Mouse (Mus musculus): ENCODE measurements around the gene Myt1l. TPM values are rescaled to one million over a fixed set of nuclear protein-coding genes. Genes with fewer than 3 reads are reported as not detected.
A peak's percentile ranks its signal among the peaks of the same experiment; 100 is the strongest.

The Myt1l gene
- polyA plus RNA-seq, 1 experiment from 2014 or later: 96.6 TPM

DNA sequence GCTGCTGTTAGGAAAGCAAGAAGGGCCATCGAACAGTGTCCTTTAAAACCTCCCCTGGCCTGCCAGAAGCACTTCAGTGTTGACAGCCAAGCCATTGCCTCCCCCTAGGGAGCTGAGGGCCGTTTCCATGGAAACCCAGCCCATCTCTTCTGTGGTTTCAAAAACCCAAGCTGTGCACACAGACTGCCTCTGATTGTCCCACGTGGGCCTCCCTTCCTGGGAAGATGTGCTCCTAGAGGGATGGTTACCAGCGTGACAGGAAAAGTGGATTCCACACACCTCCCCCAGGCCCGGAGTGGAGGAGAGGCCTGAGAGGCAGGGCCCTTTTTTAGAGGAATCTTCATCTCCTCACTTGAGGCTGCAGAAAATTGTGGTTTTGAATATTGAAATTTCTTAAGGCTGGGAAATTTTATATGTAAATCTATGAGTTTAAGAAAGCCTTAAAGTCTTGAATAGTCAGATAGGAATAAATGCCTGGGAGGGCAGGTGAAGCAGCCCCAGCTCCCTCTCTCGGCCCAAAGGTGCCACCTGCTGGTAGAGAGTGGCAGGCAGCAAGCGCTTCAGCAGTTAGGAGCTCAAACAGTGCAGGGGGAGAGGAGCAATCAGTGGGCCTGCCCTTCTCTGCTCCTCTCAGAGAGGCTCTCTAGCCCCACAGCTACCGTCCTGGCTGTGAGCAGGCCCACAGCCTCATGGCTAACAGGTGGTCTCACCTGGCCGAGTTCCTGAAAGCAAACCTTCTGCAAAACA, 354.9 kb downstream of the Myt1l start:
- no peak overlapping the region for H3K4me3 ChIP-seq (ENCODE audit: low read depth, low read length)
- H3K9ac ChIP-seq (ENCODE audit: low read length): peak overlapping the region; percentile 22; the same call in 1 of the 2 replicates
- DNase-seq (ENCODE audit: low spot score) (peak; percentile 96), ATAC-seq (peak; percentile 92)
- peak overlapping the region; percentile 85 for H3K27ac ChIP-seq (ENCODE audit: low read depth, low read length)
- H3K4me2 ChIP-seq (ENCODE audit: low read length): peak overlapping the region; percentile 25; the same call in 1 of the 2 replicates
- H3K27me3 ChIP-seq (replicated peaks; ENCODE audit: control insufficient read depth, insufficient read depth, low read length): no peaks in the 10 kb centered on the region
- no peaks in the 10 kb centered on the region for H3K9me3 ChIP-seq (replicated peaks; ENCODE audit: control insufficient read depth, low read length)
- peaks cover 36% of the 10 kb centered on the region for H3K4me1 ChIP-seq (ENCODE audit: control insufficient read depth, insufficient read depth, low read length)
- WGBS: 6% methylated on average over 9 of the region's 9 CpGs
- peaks cover 18% of the 10 kb centered on the region for H3K36me3 ChIP-seq (ENCODE audit: control insufficient read depth, insufficient read depth, low read length)

DNA sequence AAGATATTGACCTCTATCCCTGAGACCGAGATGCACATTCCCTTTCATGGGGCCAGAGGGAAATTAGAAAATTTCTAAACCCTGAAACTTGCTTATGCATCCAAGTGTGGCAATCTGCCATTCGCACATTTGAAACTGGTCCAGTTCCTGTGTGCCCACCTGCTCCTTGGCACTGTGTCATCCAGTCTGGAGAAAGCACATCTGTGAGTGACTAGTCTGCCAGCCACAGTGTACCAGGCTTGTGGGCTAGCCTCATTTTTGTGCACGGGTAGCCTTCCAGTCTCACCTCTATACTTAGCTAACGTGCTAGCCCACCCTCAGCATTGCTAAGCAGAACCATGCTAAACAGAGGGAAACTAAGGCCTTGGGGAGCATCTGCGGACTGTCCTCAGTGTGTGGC, 356.2 kb downstream of the Myt1l start:
- peak; percentile 52 for ATAC-seq
- DNase-seq (ENCODE audit: low spot score): peak; percentile 79
- WGBS: 63% methylated on average over 5 of the region's 5 CpGs

DNA sequence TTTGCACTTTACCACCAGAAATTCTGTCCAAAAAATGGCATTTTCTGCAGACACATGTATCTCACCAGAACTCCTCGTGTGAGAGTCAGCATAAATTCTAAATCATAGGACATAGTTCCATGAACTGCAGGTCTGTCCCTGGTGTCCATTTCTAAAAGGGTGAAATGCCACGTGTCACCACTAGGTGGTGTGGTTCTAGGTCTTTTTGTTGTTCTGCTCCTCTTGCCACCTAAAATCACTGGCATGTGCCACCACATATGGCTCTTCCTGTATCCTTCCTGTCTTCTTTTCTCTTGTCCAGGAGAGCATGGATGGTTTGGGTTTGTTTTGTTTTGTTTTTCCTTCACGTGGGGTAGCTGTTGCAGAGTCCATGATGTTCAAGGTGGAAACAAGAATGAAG, 366.5 kb downstream of the Myt1l start:
- DNase-seq (ENCODE audit: low spot score) (peak; percentile 50), ATAC-seq (no peak)
- Histone ChIP-seq H3K9me3 (replicated peaks; ENCODE audit: control insufficient read depth, low read length) (no peaks in the 10 kb centered on the region), H3K4me1 (ENCODE audit: control insufficient read depth, insufficient read depth, low read length) (no peaks in the 10 kb centered on the region), H3K9ac (ENCODE audit: low read length) (no peak overlapping the region), H3K36me3 (ENCODE audit: control insufficient read depth, insufficient read depth, low read length) (peaks cover 41% of the 10 kb centered on the region), H3K27me3 (replicated peaks; ENCODE audit: control insufficient read depth, insufficient read depth, low read length) (no peaks in the 10 kb centered on the region), H3K27ac (ENCODE audit: low read depth, low read length) (no peak overlapping the region), H3K4me2 (ENCODE audit: low read length) (no peak overlapping the region), H3K4me3 (ENCODE audit: low read depth, low read length) (no peak overlapping the region)
- WGBS: 27% methylated on average over 3 of the region's 3 CpGs

More for the DNA sequence above, 356.2 kb downstream of the Myt1l start:
- peaks cover 36% of the 10 kb centered on the region for H3K4me1 ChIP-seq (ENCODE audit: control insufficient read depth, insufficient read depth, low read length)
- peak overlapping the region; percentile 85 for H3K27ac ChIP-seq (ENCODE audit: low read depth, low read length)
- peaks cover 11% of the 10 kb centered on the region for H3K36me3 ChIP-seq (ENCODE audit: control insufficient read depth, insufficient read depth, low read length)
- no peak overlapping the region for H3K9ac ChIP-seq (ENCODE audit: low read length)
- H3K4me2 ChIP-seq (ENCODE audit: low read length): no peak overlapping the region
- no peaks in the 10 kb centered on the region for H3K9me3 ChIP-seq (replicated peaks; ENCODE audit: control insufficient read depth, low read length)
- no peak overlapping the region for H3K4me3 ChIP-seq (ENCODE audit: low read depth, low read length)
- no peaks in the 10 kb centered on the region for H3K27me3 ChIP-seq (replicated peaks; ENCODE audit: control insufficient read depth, insufficient read depth, low read length)

DNA sequence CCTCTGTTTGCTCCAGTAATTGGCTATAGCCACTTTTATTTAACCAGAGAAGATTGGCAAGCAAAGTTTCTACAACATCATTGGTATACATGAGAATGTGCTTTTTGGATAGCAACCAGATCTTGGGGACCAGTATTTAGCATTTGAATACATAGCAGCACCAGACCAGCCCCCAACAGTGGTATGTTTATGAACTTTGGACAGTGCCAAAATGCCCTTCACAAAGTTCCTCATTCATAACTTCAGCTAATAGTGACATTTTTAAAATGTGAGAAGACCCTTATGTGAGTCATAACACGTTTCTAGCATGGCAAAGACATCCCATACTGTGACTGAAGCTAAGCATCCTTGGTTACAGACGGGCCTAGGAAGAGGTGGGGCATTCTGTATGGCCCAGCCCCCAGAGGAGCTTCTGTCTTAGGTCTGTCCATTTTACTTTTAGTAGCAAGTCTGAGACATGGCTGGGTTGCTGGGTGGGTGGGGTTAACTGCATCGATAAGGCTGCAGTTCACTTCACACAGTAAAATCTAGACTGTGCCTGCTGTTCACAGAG, 369.4 kb downstream of the Myt1l start:
- no peaks in the 10 kb centered on the region for H3K4me1 ChIP-seq (ENCODE audit: control insufficient read depth, insufficient read depth, low read length)

DNA sequence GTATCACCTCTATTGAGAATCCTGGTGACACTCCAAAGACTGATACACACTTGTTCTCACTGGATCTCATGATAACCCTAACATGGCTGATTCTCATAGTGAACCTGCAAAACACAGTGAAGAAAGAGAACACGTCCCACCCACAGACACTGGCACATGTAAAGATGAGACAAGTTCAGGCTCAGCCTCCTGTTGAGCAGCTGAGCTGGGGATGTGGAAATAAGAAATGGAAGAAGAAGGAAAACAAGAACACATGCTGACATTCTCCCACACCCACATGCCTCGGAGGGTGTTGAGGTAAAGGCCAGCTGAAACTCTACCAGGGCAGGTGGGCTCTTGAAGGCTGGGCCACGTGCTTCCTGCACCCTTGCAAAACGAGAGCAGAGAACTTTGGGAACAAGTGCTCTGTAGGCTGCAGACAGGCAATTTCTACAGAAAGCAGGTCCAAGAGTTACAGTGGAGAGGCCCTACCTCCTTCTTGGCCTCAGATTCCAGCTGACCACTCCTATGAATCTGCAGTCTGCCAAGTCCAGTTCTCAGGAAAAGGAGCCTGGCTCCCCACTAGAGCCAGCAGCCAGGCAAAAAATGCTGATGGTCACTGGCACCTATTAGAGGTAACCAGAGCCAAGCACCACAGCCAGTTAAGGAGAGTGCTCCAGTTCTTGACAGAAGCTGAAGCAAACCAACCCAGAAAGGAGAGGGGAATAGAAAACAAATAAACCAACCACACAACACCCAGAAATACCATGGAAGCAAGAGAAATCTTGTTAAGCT, 376.1 kb downstream of the Myt1l start:
- H3K4me3 ChIP-seq (ENCODE audit: low read depth, low read length): no peak overlapping the region
- H3K9ac ChIP-seq (ENCODE audit: low read length): no peak overlapping the region
- no peak overlapping the region for H3K27ac ChIP-seq (ENCODE audit: low read depth, low read length)
- DNase-seq (ENCODE audit: low spot score) (no peak), ATAC-seq (no peak)
- no peaks in the 10 kb centered on the region for H3K9me3 ChIP-seq (replicated peaks; ENCODE audit: control insufficient read depth, low read length)
- peaks cover 3% of the 10 kb centered on the region; the same call in 1 of the 2 replicates for H3K36me3 ChIP-seq (ENCODE audit: control insufficient read depth, insufficient read depth, low read length)
- H3K27me3 ChIP-seq (replicated peaks; ENCODE audit: control insufficient read depth, insufficient read depth, low read length): no peaks in the 10 kb centered on the region
- no peaks in the 10 kb centered on the region for H3K4me1 ChIP-seq (ENCODE audit: control insufficient read depth, insufficient read depth, low read length)
- H3K4me2 ChIP-seq (ENCODE audit: low read length): no peak overlapping the region
- 82% methylated on average over 4 of the region's 4 CpGs for WGBS

More for the DNA sequence above, 369.4 kb downstream of the Myt1l start:
- Histone ChIP-seq H3K9me3 (replicated peaks; ENCODE audit: control insufficient read depth, low read length) (no peaks in the 10 kb centered on the region), H3K4me3 (ENCODE audit: low read depth, low read length) (no peak overlapping the region), H3K27me3 (replicated peaks; ENCODE audit: control insufficient read depth, insufficient read depth, low read length) (no peaks in the 10 kb centered on the region), H3K4me2 (ENCODE audit: low read length) (no peak overlapping the region), H3K36me3 (ENCODE audit: control insufficient read depth, insufficient read depth, low read length) (peaks cover 34% of the 10 kb centered on the region), H3K27ac (ENCODE audit: low read depth, low read length) (no peak overlapping the region), H3K9ac (ENCODE audit: low read length) (no peak overlapping the region)
- no peak for DNase-seq (ENCODE audit: low spot score)
- WGBS: 76% methylated on average over 3 of the region's 3 CpGs
- ATAC-seq: no peak

DNA sequence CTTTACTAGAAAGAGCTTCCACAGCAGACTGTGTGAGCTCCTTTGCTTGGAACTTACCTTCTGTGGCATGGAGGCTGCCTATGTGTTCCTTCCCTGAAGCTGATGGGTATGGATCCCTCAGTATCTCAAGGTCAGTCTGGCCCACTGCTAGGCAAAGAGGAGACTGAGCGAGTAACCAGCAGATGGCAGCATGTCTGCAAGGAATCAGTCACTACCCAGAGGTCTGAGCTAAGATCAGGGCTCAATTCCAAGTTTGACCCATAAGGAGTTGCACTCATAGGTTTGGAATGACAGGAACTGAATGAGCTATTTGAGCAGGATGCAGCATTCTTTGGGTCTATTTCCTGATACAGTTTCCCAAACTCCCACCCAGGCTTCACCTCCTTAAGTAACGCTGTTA, 378.9 kb downstream of the Myt1l start:
- H3K27me3 ChIP-seq (replicated peaks; ENCODE audit: control insufficient read depth, insufficient read depth, low read length): no peaks in the 10 kb centered on the region
- DNase-seq (ENCODE audit: low spot score) (peak; percentile 75), ATAC-seq (peak; percentile 62; the same call in 1 of the 2 replicates)
- no peak overlapping the region for H3K9ac ChIP-seq (ENCODE audit: low read length)
- no peak overlapping the region for H3K4me2 ChIP-seq (ENCODE audit: low read length)
- H3K27ac ChIP-seq (ENCODE audit: low read depth, low read length): no peak overlapping the region
- no peaks in the 10 kb centered on the region for H3K4me1 ChIP-seq (ENCODE audit: control insufficient read depth, insufficient read depth, low read length)
- WGBS: 46% methylated on average over 2 of the region's 2 CpGs
- no peaks in the 10 kb centered on the region for H3K9me3 ChIP-seq (replicated peaks; ENCODE audit: control insufficient read depth, low read length)
- peaks cover 15% of the 10 kb centered on the region for H3K36me3 ChIP-seq (ENCODE audit: control insufficient read depth, insufficient read depth, low read length)
- no peak overlapping the region for H3K4me3 ChIP-seq (ENCODE audit: low read depth, low read length)

DNA sequence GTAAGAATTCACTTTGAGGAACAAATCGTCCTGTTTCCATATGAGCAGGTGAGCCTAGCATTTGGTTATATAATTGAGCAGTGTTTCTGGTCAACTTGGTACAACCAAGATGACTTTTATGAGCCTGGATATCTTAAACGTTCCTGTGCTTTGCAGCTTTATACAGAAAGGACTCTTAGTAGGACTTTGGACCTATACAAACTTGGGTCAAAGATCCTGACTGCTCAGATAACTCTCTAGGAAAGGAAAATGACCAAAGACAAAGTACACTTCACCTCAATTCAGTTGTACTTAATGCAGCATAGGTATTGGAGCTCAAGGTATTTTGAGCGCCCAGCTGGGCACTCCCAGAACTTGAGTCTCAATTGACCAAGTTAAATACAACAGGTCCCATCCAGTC, 388.0 kb downstream of the Myt1l start:
- WGBS: 86% methylated on average over 3 of the region's 3 CpGs
- no peaks in the 10 kb centered on the region for H3K27me3 ChIP-seq (replicated peaks; ENCODE audit: control insufficient read depth, insufficient read depth, low read length)
- H3K36me3 ChIP-seq (ENCODE audit: control insufficient read depth, insufficient read depth, low read length): peaks cover 73% of the 10 kb centered on the region

DNA sequence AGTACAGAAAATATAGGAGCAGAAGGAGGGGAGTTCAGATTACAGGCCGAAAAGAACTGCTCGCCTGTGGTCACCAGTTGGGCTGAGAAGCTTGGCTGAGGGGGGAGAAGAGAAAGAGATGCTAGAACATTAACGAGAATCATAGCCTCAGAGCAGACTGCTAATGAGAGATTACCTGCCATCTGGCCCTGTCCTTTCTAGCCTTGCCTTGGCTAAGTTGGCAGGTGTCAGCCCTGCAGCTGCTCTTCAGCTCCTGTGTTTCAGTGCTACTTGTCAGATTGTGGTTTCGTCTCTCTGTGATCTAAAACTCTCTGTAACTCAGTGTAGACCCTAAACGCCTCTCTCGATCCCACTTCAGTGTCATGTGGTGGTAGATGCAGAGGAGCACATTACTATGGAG, 388.6 kb downstream of the Myt1l start:
- 71% methylated on average over 6 of the region's 6 CpGs for WGBS

More for the DNA sequence above, 388.0 kb downstream of the Myt1l start:
- DNase-seq (ENCODE audit: low spot score) (no peak), ATAC-seq (no peak)
- Histone ChIP-seq H3K4me1 (ENCODE audit: control insufficient read depth, insufficient read depth, low read length) (no peaks in the 10 kb centered on the region), H3K4me2 (ENCODE audit: low read length) (no peak overlapping the region), H3K27ac (ENCODE audit: low read depth, low read length) (no peak overlapping the region), H3K4me3 (ENCODE audit: low read depth, low read length) (no peak overlapping the region), H3K9me3 (replicated peaks; ENCODE audit: control insufficient read depth, low read length) (no peaks in the 10 kb centered on the region), H3K9ac (ENCODE audit: low read length) (no peak overlapping the region)

More for the DNA sequence above, 388.6 kb downstream of the Myt1l start:
- ATAC-seq (no peak), DNase-seq (ENCODE audit: low spot score) (peak; percentile 20)
- no peak overlapping the region for H3K4me2 ChIP-seq (ENCODE audit: low read length)
- H3K36me3 ChIP-seq (ENCODE audit: control insufficient read depth, insufficient read depth, low read length): peaks cover 67% of the 10 kb centered on the region
- no peaks in the 10 kb centered on the region for H3K9me3 ChIP-seq (replicated peaks; ENCODE audit: control insufficient read depth, low read length)
- H3K27me3 ChIP-seq (replicated peaks; ENCODE audit: control insufficient read depth, insufficient read depth, low read length): no peaks in the 10 kb centered on the region
- H3K9ac ChIP-seq (ENCODE audit: low read length): no peak overlapping the region
- H3K4me1 ChIP-seq (ENCODE audit: control insufficient read depth, insufficient read depth, low read length): no peaks in the 10 kb centered on the region
- H3K27ac ChIP-seq (ENCODE audit: low read depth, low read length): no peak overlapping the region
- H3K4me3 ChIP-seq (ENCODE audit: low read depth, low read length): no peak overlapping the region

Data from forebrain, embryonic 14.5 days (tissue).